Mouse (Mus musculus): ENCODE measurements around the gene Tspan17.

GRCm38 (mm10) chr13:54760164-54760795 is 28.9 kb upstream of the Tspan17 start:
- TF ChIP-seq ZC3H11A (IDR thresholded peaks at IDR 0.05; ENCODE audit: borderline replicate concordance, low read depth, low read length) (no peak), MAFK (IDR thresholded peaks at IDR 0.05; ENCODE audit: insufficient read depth, low read depth, low read length) (no peak)

Measured in ES-E14 (cell line).